Mouse (Mus musculus): ENCODE data around the gene Srr. TPM values are rescaled to one million over a fixed set of nuclear protein-coding genes. Genes with fewer than 3 reads are reported as not detected.
A peak's percentile ranks its signal among the peaks of the same experiment; 100 is the strongest.

Gene Srr
- polyA plus RNA-seq, 1 experiment: 5.3 TPM

DNA sequence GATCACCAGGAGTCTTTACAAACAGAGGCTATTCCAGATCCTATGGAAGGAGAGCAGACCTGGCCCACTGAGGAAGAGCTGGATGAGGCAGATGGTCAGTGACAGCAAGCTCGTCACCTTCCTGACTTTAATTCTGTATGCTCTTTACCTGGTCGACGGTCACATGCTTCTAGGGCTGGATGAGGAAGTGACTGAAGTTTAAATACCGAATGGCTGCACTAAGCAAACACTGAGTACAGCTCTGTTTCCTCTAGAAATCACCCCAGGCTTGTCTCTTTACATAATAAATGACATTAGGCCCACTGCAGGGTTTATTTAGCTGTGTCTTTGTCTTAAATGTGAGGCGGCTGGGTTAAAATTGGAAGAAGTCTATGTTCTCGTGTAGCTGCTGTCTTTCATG, 24.2 kb downstream of the Srr start:
- no peaks in the 10 kb centered on the region for H3K4me1 ChIP-seq (ENCODE audit: control insufficient read depth, insufficient read depth, low read length)
- 72% methylated on average over 6 of the region's 6 CpGs for WGBS
- H3K27ac ChIP-seq (ENCODE audit: control insufficient read depth, insufficient read depth, low read depth, low read length, poor library complexity): no peak overlapping the region
- H3K4me3 ChIP-seq (replicated peaks; ENCODE audit: control insufficient read depth, low read depth, low read length): no peak overlapping the region
- no peak for TF ChIP-seq CTCF (IDR thresholded peaks at IDR 0.05; ENCODE audit: control insufficient read depth, insufficient read depth, low read length)
- no peak for TF ChIP-seq POLR2A (IDR thresholded peaks at IDR 0.05; ENCODE audit: borderline replicate concordance, control insufficient read depth, low read depth, low read length)

DNA sequence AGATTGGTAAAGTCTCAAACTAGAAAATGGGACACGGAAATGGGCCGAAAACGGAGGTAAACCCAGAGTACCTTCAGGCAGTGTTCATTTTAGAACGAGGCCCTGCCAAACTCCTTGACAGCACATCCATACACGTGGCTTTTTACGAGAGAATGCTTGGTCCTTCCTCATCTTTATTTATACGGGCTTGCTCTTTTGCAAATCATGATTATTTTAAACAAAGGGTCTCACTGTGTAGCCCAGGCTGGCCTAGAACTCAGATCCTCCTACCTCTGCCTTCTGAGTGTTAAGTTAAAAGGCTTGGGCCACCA, 27.3 kb downstream of the Srr start:
- Histone ChIP-seq H3K4me1 (ENCODE audit: control insufficient read depth, insufficient read depth, low read length) (no peaks in the 10 kb centered on the region), H3K27ac (ENCODE audit: control insufficient read depth, insufficient read depth, low read depth, low read length, poor library complexity) (peak overlapping the region; percentile 43; the same call in 1 of the 2 replicates), H3K4me3 (replicated peaks; ENCODE audit: control insufficient read depth, low read depth, low read length) (peak overlapping the region; percentile 81)
- TF ChIP-seq CTCF (IDR thresholded peaks at IDR 0.05; ENCODE audit: control insufficient read depth, insufficient read depth, low read length): no peak
- TF ChIP-seq POLR2A (IDR thresholded peaks at IDR 0.05; ENCODE audit: borderline replicate concordance, control insufficient read depth, low read depth, low read length): no peak
- under 1% methylated on average over 7 of the region's 7 CpGs for WGBS

DNA sequence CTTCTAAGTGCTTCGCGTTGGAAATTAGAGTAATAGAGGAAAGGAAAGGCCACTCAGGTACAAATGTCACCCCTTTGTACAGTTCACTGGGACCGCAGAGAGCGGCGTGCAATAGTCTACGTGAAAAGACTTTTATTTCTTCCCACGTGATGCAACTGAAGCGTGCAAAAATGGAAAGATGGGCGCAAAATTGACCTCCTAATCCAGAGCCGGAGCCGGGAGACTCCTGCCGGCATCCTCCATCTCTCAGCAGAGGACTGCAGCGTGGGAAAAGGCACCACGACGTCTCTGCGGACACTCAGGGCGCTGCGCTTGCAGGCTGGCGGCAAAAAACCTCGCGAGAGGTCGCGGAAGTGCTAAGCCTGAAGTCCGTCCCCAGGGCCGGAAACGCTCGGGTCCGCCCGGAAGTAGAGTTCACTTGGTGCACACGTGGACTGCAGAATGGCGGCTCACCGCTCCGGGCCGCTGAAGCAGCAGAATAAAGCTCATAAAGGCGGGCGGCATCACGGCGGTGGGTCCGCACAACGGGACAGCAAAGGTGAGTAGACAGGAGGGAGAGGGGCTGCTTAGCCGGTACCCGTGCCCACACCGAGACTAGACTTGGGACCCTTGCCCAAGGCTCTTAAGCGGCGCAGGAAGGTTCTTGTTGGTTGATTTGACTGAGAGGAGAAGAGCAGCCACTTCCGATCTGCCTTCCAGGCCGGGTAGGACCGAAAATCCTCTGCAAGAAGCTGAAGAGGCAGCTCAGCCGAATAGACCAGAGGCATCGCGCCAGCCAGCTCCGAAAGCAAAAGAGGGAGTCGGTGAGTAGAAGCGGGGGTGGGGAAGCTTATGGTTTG, 27.9 kb downstream of the Srr start, which contains the start of gene Tsr1:
Gene Tsr1 (plus strand): TSS at position 394 of the 839 bp plus-strand sequence.
- under 1% methylated on average over 54 of the region's 54 CpGs for WGBS
- H3K4me3 ChIP-seq (replicated peaks; ENCODE audit: control insufficient read depth, low read depth, low read length): peak within 1 kb of the TSS; percentile 81
- TF ChIP-seq POLR2A (IDR thresholded peaks at IDR 0.05; ENCODE audit: borderline replicate concordance, control insufficient read depth, low read depth, low read length) (peak; percentile 74), CTCF (IDR thresholded peaks at IDR 0.05; ENCODE audit: control insufficient read depth, insufficient read depth, low read length) (no peak)
- peak within 1 kb of the TSS; percentile 70 for H3K27ac ChIP-seq (ENCODE audit: control insufficient read depth, insufficient read depth, low read depth, low read length, poor library complexity)
- H3K4me1 ChIP-seq (ENCODE audit: control insufficient read depth, insufficient read depth, low read length): no peaks in the 10 kb centered on the region

DNA sequence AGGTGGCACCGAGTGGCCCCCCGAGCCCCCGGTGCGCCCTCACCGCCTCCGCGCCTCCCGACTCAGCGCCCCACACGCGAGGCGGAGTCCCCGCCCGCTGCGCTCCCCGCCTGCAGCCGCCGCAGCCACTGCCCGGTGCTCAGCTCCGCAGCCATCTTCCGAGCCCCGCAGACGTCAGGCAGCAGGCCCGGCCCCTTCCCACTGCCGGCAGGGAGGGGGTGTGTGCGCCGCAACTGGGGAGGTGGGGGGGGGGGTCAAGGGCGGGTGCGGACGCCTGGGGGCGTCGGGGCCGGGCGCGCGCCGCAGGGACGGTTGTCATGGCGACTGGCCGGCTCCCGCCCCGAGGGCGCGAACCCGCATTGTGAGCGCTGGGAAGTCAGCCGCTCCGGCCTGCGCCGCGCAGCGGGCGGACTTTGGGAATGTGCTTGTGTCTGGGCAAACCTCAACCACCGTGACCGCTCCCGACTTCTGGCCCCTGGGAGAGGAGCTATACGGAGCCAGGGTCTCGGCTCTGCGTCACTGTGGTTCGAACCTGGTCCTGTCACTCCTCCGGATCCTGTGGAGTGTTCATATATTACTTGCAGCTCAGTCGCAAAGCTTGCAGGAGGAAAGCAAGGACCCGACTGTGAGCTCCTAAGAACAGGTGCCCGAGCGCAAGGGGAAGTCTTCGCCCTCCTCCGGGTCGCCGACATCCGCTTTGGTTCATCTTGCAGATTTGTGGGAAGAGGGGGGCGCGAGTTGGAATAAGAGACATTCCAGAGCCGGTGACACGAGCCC, 28.7 kb downstream of the Srr start, which contains the start of gene Sgsm2:
Gene Sgsm2 (minus strand): TSS at position 160 of the 777 bp plus-strand sequence.
- no peak for TF ChIP-seq POLR2A (IDR thresholded peaks at IDR 0.05; ENCODE audit: borderline replicate concordance, control insufficient read depth, low read depth, low read length)
- no peak for TF ChIP-seq CTCF (IDR thresholded peaks at IDR 0.05; ENCODE audit: control insufficient read depth, insufficient read depth, low read length)
- H3K4me3 ChIP-seq (replicated peaks; ENCODE audit: control insufficient read depth, low read depth, low read length): peak within 1 kb of the TSS; percentile 81
- peak within 1 kb of the TSS; percentile 70 for H3K27ac ChIP-seq (ENCODE audit: control insufficient read depth, insufficient read depth, low read depth, low read length, poor library complexity)
- no peaks in the 10 kb centered on the region for H3K4me1 ChIP-seq (ENCODE audit: control insufficient read depth, insufficient read depth, low read length)
- under 1% methylated on average over 74 of the region's 74 CpGs for WGBS

DNA sequence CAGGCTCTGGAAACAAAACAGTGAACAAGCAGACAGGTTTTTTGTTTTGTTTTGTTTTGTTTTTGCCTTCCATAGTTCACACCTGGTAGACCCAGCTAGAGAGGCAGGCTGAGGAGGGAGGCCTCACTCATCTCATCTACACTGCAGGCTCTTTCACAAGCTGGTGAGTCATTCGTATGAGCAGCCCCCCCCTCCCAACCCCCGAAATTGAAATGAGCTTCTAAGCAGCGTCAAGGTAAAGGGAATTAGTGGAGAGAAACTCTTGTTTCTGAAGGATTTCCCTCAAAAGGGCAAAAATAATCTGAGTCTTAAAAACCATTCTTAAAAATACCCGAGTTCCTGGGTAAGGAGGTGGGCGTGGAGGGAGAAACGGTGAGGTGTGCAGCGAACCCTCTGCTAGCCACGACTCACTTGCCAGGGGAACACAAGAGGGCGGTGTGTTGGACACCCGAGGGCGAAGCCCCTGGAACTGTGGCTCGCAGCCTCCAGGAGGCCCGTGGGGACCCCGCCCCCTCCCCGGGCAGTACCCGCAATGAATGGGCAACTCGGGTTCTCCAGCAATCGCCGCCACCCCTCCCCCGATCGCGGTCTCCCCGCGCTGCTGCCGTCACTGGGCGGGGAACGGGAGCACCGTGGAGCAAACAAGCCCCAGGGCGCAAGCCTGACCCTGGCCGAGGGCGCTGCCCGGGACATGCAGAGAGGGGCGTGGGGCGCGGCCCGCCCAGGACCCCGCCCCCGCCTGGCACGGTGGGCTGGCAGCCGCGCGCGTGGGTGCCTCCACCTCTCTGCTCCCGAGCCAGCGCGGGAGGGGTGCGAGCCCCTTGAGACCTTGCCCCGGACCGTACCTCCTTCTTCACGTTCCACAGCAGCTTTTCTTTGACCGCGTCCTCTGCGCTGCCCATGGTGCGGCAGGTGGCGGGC, 29.5 kb downstream of the Srr start:
- WGBS: 1% methylated on average over 50 of the region's 55 CpGs
- TF ChIP-seq POLR2A (IDR thresholded peaks at IDR 0.05; ENCODE audit: borderline replicate concordance, control insufficient read depth, low read depth, low read length): no peak
- TF ChIP-seq CTCF (IDR thresholded peaks at IDR 0.05; ENCODE audit: control insufficient read depth, insufficient read depth, low read length): 0 out of 2 replicates have a peak, but pooled peaks have one; percentile 14

DNA sequence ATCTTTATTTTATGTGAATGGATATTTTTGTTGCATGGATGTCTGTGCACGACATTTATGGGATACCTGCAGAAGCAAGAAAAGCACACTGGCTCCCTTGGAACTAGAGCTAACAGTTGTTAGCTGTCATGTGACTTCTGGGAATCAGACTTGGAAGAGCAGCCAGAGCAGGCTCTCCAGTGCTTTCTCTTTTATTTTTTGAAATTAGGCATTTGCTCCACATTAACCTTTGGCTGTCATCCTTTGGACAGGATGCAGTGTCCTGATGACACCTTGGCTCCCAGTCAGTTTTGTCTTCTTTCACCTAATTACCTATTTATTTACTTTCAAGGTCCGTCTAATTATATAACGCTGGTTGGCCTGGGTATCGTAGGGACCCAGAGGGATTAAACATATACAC, 31.1 kb downstream of the Srr start:
- Histone ChIP-seq H3K27ac (ENCODE audit: control insufficient read depth, insufficient read depth, low read depth, low read length, poor library complexity) (no peak overlapping the region), H3K4me3 (replicated peaks; ENCODE audit: control insufficient read depth, low read depth, low read length) (no peak overlapping the region), H3K4me1 (ENCODE audit: control insufficient read depth, insufficient read depth, low read length) (no peaks in the 10 kb centered on the region)
- 86% methylated on average over 4 of the region's 4 CpGs for WGBS
- TF ChIP-seq CTCF (IDR thresholded peaks at IDR 0.05; ENCODE audit: control insufficient read depth, insufficient read depth, low read length): no peak
- no peak for TF ChIP-seq POLR2A (IDR thresholded peaks at IDR 0.05; ENCODE audit: borderline replicate concordance, control insufficient read depth, low read depth, low read length)

More for the DNA sequence above, 29.5 kb downstream of the Srr start:
- Histone ChIP-seq H3K4me3 (replicated peaks; ENCODE audit: control insufficient read depth, low read depth, low read length) (peak overlapping the region; percentile 81), H3K27ac (ENCODE audit: control insufficient read depth, insufficient read depth, low read depth, low read length, poor library complexity) (peak overlapping the region; percentile 29; the same call in 1 of the 2 replicates), H3K4me1 (ENCODE audit: control insufficient read depth, insufficient read depth, low read length) (no peaks in the 10 kb centered on the region)

DNA sequence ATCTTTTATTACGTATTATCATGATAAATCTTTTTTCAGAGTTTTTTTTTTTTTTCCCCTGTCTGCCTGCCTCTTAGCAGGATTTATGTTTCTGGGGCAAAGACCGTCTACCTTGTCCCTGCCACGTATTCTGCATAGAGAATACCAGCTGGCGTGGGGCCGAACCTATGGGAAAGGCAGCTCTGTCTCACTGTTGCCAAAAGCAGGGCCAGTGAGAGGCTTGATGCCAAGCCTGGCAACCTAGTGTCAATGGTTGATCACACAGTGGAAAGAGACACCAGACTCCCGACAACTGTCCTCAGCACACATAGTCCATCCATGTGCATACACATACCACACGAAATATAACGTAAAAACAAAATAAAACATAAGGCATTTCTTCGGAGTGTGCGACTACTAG, 42.6 kb downstream of the Srr start:
- Histone ChIP-seq H3K27ac (ENCODE audit: control insufficient read depth, insufficient read depth, low read depth, low read length, poor library complexity) (no peak overlapping the region), H3K4me3 (replicated peaks; ENCODE audit: control insufficient read depth, low read depth, low read length) (no peak overlapping the region), H3K4me1 (ENCODE audit: control insufficient read depth, insufficient read depth, low read length) (no peaks in the 10 kb centered on the region)
- no peak for TF ChIP-seq CTCF (IDR thresholded peaks at IDR 0.05; ENCODE audit: control insufficient read depth, insufficient read depth, low read length)
- TF ChIP-seq POLR2A (IDR thresholded peaks at IDR 0.05; ENCODE audit: borderline replicate concordance, control insufficient read depth, low read depth, low read length): no peak
- 85% methylated on average over 10 of the region's 10 CpGs for WGBS

Data from bone marrow, adult 2 months (tissue).